Mouse (Mus musculus) MEL (cell line): ENCODE measurements around the gene Alx3. TPM values are rescaled to one million over a fixed set of nuclear protein-coding genes. Genes with fewer than 3 reads are reported as not detected.

Experiments used
- DNase-seq: peaks from one replicate; pipeline ENCODE4 v3.0.0; 2011; ENCODE audit warnings: low read depth, low spot score
- H3K27ac ChIP-seq: 2 replicates; pipeline ENCODE4 v1.5.1; 2012; ENCODE audit warnings: low read depth, mild to moderate bottlenecking, control low read depth, low read length, moderate library complexity; ENCODE audit not compliant: control insufficient read depth
- H3K27me3 ChIP-seq, 2 experiments: fragments of 150-350 bp in 1 of 2; sonication (generic) in 1 of 2; 2 replicates each; pipeline ENCODE4 v1.6.1; 2012; ENCODE audit warnings: low read length in 2 of 2, mild to moderate bottlenecking in 2 of 2, improper control_type of control experiment in 1 of 2, moderate library complexity in 1 of 2; ENCODE audit not compliant: insufficient read depth in 2 of 2, control insufficient read depth in 1 of 2
- H3K36me3 ChIP-seq, 2 experiments: 2 replicates each; pipeline ENCODE4 v1.6.1; 2012 to 2014; ENCODE audit warnings: low read length in 2 of 2, improper control_type of control experiment in 1 of 2, inconsistent platforms in 1 of 2, mild to moderate bottlenecking in 1 of 2; ENCODE audit not compliant: insufficient read depth in 2 of 2, control insufficient read depth in 1 of 2
- H3K4me1 ChIP-seq, 2 experiments: fragments of 150-350 bp in 1 of 2; sonication (generic) in 1 of 2; 2 replicates each; pipeline ENCODE4 v1.6.1; 2012; ENCODE audit warnings: low read length in 2 of 2, improper control_type of control experiment in 1 of 2, mild to moderate bottlenecking in 1 of 2; ENCODE audit not compliant: insufficient read depth in 2 of 2, control insufficient read depth in 1 of 2
- H3K4me3 ChIP-seq, 2 experiments: fragments of 150-350 bp in 1 of 2; sonication (generic) in 1 of 2; 2 replicates each; pipeline ENCODE4 v1.5.1; 2012; ENCODE audit warnings: low read depth in 2 of 2, low read length in 2 of 2, mild to moderate bottlenecking in 2 of 2, moderate library complexity in 2 of 2, control low read depth in 1 of 2, improper control_type of control experiment in 1 of 2; ENCODE audit not compliant: control insufficient read depth in 1 of 2, insufficient read depth in 1 of 2
- H3K79me2 ChIP-seq: 2 replicates; pipeline ENCODE4 v1.6.1; 2012; ENCODE audit warnings: mild to moderate bottlenecking, low read length, moderate library complexity; ENCODE audit not compliant: control insufficient read depth, poor library complexity, insufficient read depth
- H3K9ac ChIP-seq: 2 replicates; pipeline ENCODE4 v1.6.1; 2012; ENCODE audit warnings: low read depth, mild to moderate bottlenecking, control low read depth, low read length, moderate library complexity; ENCODE audit not compliant: control insufficient read depth, poor library complexity, severe bottlenecking
- H3K9me3 ChIP-seq: fragments of 150-350 bp; sonication (generic); replicated peaks from 2 replicates; pipeline ENCODE4 v1.6.1; 2012; ENCODE audit warnings: mild to moderate bottlenecking, low read length, improper control_type of control experiment, moderate library complexity; ENCODE audit not compliant: insufficient read depth
- E2F4 ChIP-seq: IDR thresholded peaks from 2 replicates; pipeline ENCODE4 v1.6.1; 2011; ENCODE audit warnings: low read depth, low read length, improper control_type of control experiment, borderline replicate concordance
- ELF1 ChIP-seq: IDR thresholded peaks from 2 replicates; pipeline ENCODE4 v1.6.1; 2014; ENCODE audit warnings: low read depth, mild to moderate bottlenecking, inconsistent platforms, low read length, improper control_type of control experiment, moderate library complexity
- HCFC1 ChIP-seq: IDR thresholded peaks from 2 replicates; pipeline ENCODE4 v1.6.1; 2012; ENCODE audit warnings: low read depth, mild to moderate bottlenecking, inconsistent platforms, low read length, improper control_type of control experiment, moderate library complexity
- MAFK ChIP-seq: IDR thresholded peaks from 2 replicates; pipeline ENCODE4 v1.6.1; 2011; ENCODE audit warnings: low read depth, mild to moderate bottlenecking, low read length, improper control_type of control experiment, borderline replicate concordance
- MYB ChIP-seq: IDR thresholded peaks from 2 replicates; pipeline ENCODE4 v1.6.1; 2011; ENCODE audit warnings: mild to moderate bottlenecking, low read depth, low read length, improper control_type of control experiment
- NRF1 ChIP-seq: IDR thresholded peaks from 2 replicates; pipeline ENCODE4 v1.6.1; 2014; ENCODE audit warnings: low read depth, mild to moderate bottlenecking, inconsistent platforms, low read length, improper control_type of control experiment, moderate library complexity; ENCODE audit not compliant: poor library complexity, insufficient read depth, severe bottlenecking
- POLR2AphosphoS5 ChIP-seq: IDR thresholded peaks from 2 replicates; pipeline ENCODE4 v1.6.1; 2012; ENCODE audit warnings: low read depth, borderline replicate concordance, mild to moderate bottlenecking, inconsistent platforms, low read length, moderate library complexity, mixed read lengths
- RAD21 ChIP-seq: IDR thresholded peaks from 2 replicates; pipeline ENCODE4 v1.6.1; 2011; ENCODE audit warnings: mild to moderate bottlenecking, low read depth, low read length, improper control_type of control experiment
- SIN3A ChIP-seq: IDR thresholded peaks from 2 replicates; pipeline ENCODE4 v1.6.1; 2012; ENCODE audit warnings: low read length, improper control_type of control experiment, inconsistent platforms
- TBP ChIP-seq: IDR thresholded peaks from 2 replicates; pipeline ENCODE4 v1.8.0; 2011; ENCODE audit warnings: low read depth, low read length, improper control_type of control experiment
- TCF12 ChIP-seq: IDR thresholded peaks from 2 replicates; pipeline ENCODE4 v1.6.1; 2014; ENCODE audit warnings: low read depth, mild to moderate bottlenecking, inconsistent platforms, low read length, improper control_type of control experiment, moderate library complexity
- UBTF ChIP-seq: IDR thresholded peaks from 2 replicates; pipeline ENCODE4 v1.6.1; 2012; ENCODE audit warnings: low read depth, mild to moderate bottlenecking, inconsistent platforms, low read length, improper control_type of control experiment, moderate library complexity, borderline replicate concordance; ENCODE audit not compliant: insufficient read depth
- USF1 ChIP-seq: IDR thresholded peaks from 2 replicates; pipeline ENCODE4 v1.6.1; 2014; ENCODE audit warnings: low read depth, mild to moderate bottlenecking, inconsistent platforms, low read length, improper control_type of control experiment, moderate library complexity
- ZKSCAN1 ChIP-seq: IDR thresholded peaks from 2 replicates; pipeline ENCODE4 v1.6.1; 2012; ENCODE audit warnings: low read depth, mild to moderate bottlenecking, inconsistent platforms, low read length, improper control_type of control experiment, moderate library complexity
- ZMIZ1 ChIP-seq: IDR thresholded peaks from 2 replicates; pipeline ENCODE4 v1.6.1; 2012; ENCODE audit warnings: low read depth, mild to moderate bottlenecking, inconsistent platforms, low read length, improper control_type of control experiment, moderate library complexity
- ZNF384 ChIP-seq: IDR thresholded peaks from 2 replicates; pipeline ENCODE4 v1.6.1; 2012; ENCODE audit warnings: low read depth, mild to moderate bottlenecking, inconsistent platforms, low read length, improper control_type of control experiment
- polyA plus RNA-seq, 2 experiments: library from polyadenylated mRNA; stranded (reverse) in 1 of 2; unstranded in 1 of 2; fragments of >175 nt in 1 of 2; fragments of >200 nt in 1 of 2; gene quantifications; 2 replicates each; pipeline versions ENCODE4 v1.2.1 to v1.2.4; 2012; ENCODE audit warnings: low replicate concordance in 2 of 2, low read depth in 1 of 2; ENCODE audit not compliant: insufficient read length in 2 of 2, insufficient read depth in 1 of 2, missing spikeins in 1 of 2
- total RNA-seq: library from RNA; depleted of rRNA; stranded (reverse); fragments of 300-350 nt; gene quantifications from 2 replicates; pipeline ENCODE4 v1.2.3, GENCODE M21; 2012

Gene Alx3
- total and polyA plus RNA-seq, 3 experiments, result not detected

- H3K9me3 ChIP-seq, result no peaks in the 10 kb centered on the region
- H3K27me3 ChIP-seq, result peaks cover 20 to 21% of the 10 kb centered on the region in 2 experiments
- H3K79me2 ChIP-seq, result no peaks in the 10 kb centered on the region
- H3K4me3 ChIP-seq, result no peak overlapping the region
- no peaks in the 10 kb centered on the region for H3K36me3 ChIP-seq
- H3K27ac ChIP-seq, result no peak overlapping the region
- TF ChIP-seq ZMIZ1, result no peak
- TF ChIP-seq POLR2AphosphoS5, result no peak
- no peak for TF ChIP-seq ZKSCAN1
- TF ChIP-seq NRF1, result no peak
- TF ChIP-seq MAFK, result no peak
- no peak for TF ChIP-seq ZNF384
- TF ChIP-seq HCFC1, result no peak
- no peak for DNase-seq
- H3K4me1 ChIP-seq, result no peaks in the 10 kb centered on the region
- H3K9ac ChIP-seq, result no peak overlapping the region
These were observed 11.7 kb upstream of the Alx3 start for GRCm38 (mm10) chr3:107582875-107583767.

- Histone ChIP-seq H3K27ac (no peak overlapping the region), H3K9me3 (no peaks in the 10 kb centered on the region), H3K4me1 (no peaks in the 10 kb centered on the region), H3K4me3 (no peak overlapping the region), H3K27me3 (peaks cover 22 to 23% of the 10 kb centered on the region in 2 experiments), H3K36me3 (no peaks in the 10 kb centered on the region), H3K79me2 (no peaks in the 10 kb centered on the region), H3K9ac (no peak overlapping the region)
- no peak for TF ChIP-seq ELF1
- DNase-seq, result no peak
These were observed 10.9 kb upstream of the Alx3 start for GRCm38 (mm10) chr3:107583893-107584292.

DNA sequence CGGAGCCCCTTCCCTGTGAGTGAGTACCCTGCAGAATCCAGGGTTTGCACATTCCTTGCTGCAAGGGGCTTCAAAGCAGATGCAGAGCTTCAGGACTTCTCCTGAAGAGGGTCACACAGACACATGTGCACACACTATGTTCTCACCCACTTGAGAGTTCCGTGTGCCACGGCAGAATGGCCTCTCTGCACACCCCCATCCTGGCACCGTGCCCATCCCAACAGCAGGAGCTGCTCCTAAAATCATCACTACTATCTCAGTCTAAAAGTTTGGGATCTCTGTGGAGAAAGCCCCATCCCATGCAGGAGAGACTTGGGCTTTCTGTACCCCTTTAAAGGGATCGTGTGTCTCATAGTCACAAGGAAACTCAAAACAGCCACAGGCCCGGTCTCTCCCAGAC lies 8.3 kb upstream of the Alx3 start:
- Histone ChIP-seq H3K27me3 (peaks cover 28 to 36% of the 10 kb centered on the region in 2 experiments), H3K79me2 (no peaks in the 10 kb centered on the region), H3K4me1 (no peaks in the 10 kb centered on the region), H3K36me3 (no peaks in the 10 kb centered on the region), H3K4me3 (no peak overlapping the region), H3K9ac (no peak overlapping the region), H3K9me3 (no peaks in the 10 kb centered on the region), H3K27ac (no peak overlapping the region)
- TF ChIP-seq SIN3A, result no peak
- no peak for TF ChIP-seq E2F4
- TF ChIP-seq RAD21, result no peak
- no peak for TF ChIP-seq UBTF
- TF ChIP-seq TCF12, result no peak
- TF ChIP-seq ZMIZ1, result no peak
- TF ChIP-seq TBP, result no peak
- no peak for TF ChIP-seq USF1
- TF ChIP-seq MYB, result no peak
- DNase-seq, result no peak
